Mouse (Mus musculus) G1E (cell line): ENCODE results near the gene Otog.

Experiments
- CTCF ChIP-seq: IDR thresholded peaks from 2 replicates; pipeline ENCODE4 v1.5.1; 2012; ENCODE audit warnings: low read depth, low read length, inconsistent platforms, mixed read lengths
- GATA1 ChIP-seq: IDR thresholded peaks from 2 replicates; pipeline ENCODE4 v1.6.1; 2012; ENCODE audit warnings: borderline replicate concordance, low read length, inconsistent platforms, mixed read lengths
- TAL1 ChIP-seq: conservative IDR thresholded peaks from 2 replicates; pipeline ENCODE4 v1.6.1; 2012; ENCODE audit warnings: low read depth, low read length, inconsistent platforms, mixed read lengths

DNA sequence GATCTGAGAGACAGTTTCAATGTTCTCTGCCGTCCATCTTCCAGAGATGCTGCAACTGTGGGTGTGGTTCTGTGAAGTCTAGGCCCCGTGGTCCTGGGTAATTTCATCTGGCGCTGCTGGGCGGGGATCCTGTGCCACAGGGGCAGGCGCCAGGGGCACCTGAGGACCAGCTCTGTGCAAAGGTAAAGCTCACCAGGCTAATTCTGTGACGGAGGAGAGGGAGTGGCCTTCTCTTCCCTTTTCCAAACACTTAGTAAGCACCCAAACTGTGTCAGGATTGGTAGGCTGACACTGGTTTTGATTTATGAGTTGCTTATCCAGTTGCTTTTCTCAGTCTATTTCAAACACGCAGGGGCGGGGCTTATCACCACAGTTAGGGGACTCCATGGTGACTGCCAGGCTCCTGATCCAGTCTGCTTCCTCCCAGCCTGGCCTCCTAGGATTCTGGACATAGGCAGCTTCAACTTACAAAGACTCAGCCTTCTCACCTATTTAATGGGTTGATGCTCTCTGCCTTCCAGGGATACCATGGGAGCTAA is 20.1 kb upstream of the Otog start:
- TF ChIP-seq CTCF, result no peak
- TF ChIP-seq GATA1, result no peak
- TF ChIP-seq TAL1, result no peak
